Mouse (Mus musculus): ENCODE data around the gene Chl1. TPM values are rescaled to one million over a fixed set of nuclear protein-coding genes. Genes with fewer than 3 reads are reported as not detected.

Chl1 gene
- 0.77 and 0.92 TPM in 2 replicates for polyA plus RNA-seq (2014; fragmentation: Nextera tagmentation; extraction: Ambion mirVana)

DNA sequence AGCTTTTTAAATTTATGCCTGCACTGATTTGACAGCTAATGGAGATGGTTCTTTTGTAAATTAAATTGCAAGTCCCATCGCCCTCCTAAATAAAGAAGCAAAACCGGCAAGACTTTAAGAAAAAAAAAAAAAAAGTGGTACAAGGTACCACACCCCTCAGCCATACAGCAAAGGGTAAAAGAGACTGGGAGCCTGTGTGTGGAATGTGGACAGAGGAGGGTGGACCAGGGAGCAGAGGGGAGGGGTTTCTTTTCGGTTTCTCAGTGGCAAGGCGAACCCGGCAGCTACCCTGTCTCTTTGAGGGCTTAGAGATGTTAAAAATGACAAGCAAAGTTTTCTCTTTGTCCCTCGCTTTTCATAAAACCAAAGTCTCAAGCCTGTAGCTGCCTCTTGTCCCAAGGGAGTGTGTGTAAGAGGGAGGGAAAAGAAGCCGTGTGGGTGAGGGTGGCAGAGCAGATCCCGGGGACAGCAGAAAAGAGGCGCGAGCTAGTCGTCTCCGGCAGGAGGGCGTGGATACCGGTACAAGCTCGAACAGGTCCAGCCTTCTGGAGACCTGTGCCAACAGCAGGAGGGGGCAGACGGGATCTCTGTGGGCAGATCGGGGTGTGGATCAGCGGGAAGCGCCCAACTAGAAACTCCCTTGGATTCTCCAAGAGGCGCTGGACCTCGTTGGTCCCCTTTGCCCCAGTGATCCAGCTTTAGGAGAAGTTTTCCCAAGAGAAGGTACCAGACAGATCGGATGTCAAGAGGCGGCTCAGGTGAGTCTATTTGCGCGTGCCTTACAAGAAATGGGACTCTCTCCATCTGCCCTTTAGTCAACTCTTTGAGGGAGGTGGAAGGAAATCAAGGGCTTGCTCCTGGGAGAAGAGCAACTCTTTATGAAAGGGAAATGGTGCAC is at the start of gene Chl1:
Gene Chl1 (plus strand): TSS at position 195 of the 898 bp plus-strand sequence.
- H3K27me3 ChIP-seq (ENCODE audit: control insufficient read depth, insufficient read depth, low read length): peaks cover 33% of the 10 kb centered on the region
- DNase-seq (ENCODE audit: low spot score) (peak; percentile 36), ATAC-seq (ENCODE audit: insufficient number of reproducible peaks, low FRiP score, low TSS enrichment, low read depth) (peak; percentile 64; the same call in 1 of the 2 replicates)
- H3K4me2 ChIP-seq (ENCODE audit: low read depth, severe bottlenecking): peak within 1 kb of the TSS; percentile 67
- peak within 1 kb of the TSS; percentile 20 for H3K4me3 ChIP-seq (ENCODE audit: low read depth, low read length)
- H3K27ac ChIP-seq (replicated peaks; ENCODE audit: low read depth, low read length): no peak within 1 kb of the TSS
- no peak within 1 kb of the TSS for H3K9ac ChIP-seq (ENCODE audit: low read length)
- H3K36me3 ChIP-seq (ENCODE audit: control insufficient read depth, insufficient read depth, low read length): no peaks in the 10 kb centered on the region
- WGBS: 2% methylated on average over 25 of the region's 25 CpGs
- H3K4me1 ChIP-seq (ENCODE audit: control insufficient read depth, insufficient read depth, low read length): peaks cover 10% of the 10 kb centered on the region
- no peaks in the 10 kb centered on the region for H3K9me3 ChIP-seq (ENCODE audit: control insufficient read depth, low read length)

DNA sequence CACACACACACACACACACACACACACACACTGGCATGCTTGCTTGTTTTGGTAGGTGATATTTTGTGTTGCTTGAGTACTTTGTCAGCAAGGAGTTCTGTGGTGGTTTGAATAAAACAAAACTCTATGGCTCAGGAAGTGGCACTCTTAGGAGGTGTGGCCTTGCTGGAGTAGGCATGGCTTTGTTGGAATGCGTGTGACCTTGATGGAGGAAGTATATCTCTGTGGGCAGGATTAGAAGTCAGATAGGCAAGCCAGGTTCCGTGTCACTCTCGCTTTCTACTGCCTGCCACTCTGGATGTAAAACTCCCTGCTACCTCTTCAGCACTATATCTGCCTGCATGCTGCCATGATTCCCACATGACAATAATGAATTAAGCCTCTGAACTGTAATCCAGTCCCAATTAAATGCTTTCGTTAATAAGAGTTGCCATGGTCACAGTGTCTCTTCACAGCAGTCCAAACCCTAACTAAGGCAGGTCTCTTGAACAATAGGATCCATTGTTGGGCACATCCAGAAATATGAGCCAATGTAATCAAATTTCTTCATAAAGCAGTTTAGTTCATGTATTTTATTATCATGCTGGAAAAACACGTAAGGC is 44.8 kb upstream of the Chl1 start:
- DNase-seq (ENCODE audit: low spot score) (no peak), ATAC-seq (ENCODE audit: insufficient number of reproducible peaks, low FRiP score, low TSS enrichment, low read depth) (no peak)
- H3K4me2 ChIP-seq (ENCODE audit: low read depth, severe bottlenecking): no peak overlapping the region
- no peaks in the 10 kb centered on the region for H3K36me3 ChIP-seq (ENCODE audit: control insufficient read depth, insufficient read depth, low read length)
- WGBS: 88% methylated on average over 5 of the region's 5 CpGs
- no peak overlapping the region for H3K27ac ChIP-seq (replicated peaks; ENCODE audit: low read depth, low read length)
- H3K9ac ChIP-seq (ENCODE audit: low read length): no peak overlapping the region
- H3K4me1 ChIP-seq (ENCODE audit: control insufficient read depth, insufficient read depth, low read length): no peaks in the 10 kb centered on the region
- H3K4me3 ChIP-seq (ENCODE audit: low read depth, low read length): no peak overlapping the region
- no peaks in the 10 kb centered on the region for H3K9me3 ChIP-seq (ENCODE audit: control insufficient read depth, low read length)
- H3K27me3 ChIP-seq (ENCODE audit: control insufficient read depth, insufficient read depth, low read length): no peaks in the 10 kb centered on the region

DNA sequence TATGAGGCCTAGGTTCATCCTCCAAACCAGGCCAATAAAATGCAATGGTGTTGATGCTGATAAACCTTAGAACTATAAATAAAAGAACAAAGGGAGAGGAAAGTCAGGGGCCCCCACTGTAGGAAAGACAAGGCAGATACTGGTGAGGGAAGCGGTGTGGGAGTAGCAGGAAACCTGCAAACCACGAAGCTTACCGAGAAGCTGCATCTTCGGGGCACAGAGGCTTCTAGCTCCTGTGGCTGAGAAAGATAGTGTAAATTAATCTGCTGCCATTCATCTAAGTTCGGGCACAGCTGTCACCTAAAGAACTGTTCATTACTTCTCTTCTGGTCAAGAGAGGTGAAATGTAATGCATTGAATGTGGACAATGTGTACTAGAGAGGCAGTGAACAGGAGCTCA is 37.1 kb upstream of the Chl1 start:
- Histone ChIP-seq H3K4me2 (ENCODE audit: low read depth, severe bottlenecking) (no peak overlapping the region), H3K4me1 (ENCODE audit: control insufficient read depth, insufficient read depth, low read length) (no peaks in the 10 kb centered on the region), H3K27ac (replicated peaks; ENCODE audit: low read depth, low read length) (no peak overlapping the region), H3K9ac (ENCODE audit: low read length) (no peak overlapping the region), H3K27me3 (ENCODE audit: control insufficient read depth, insufficient read depth, low read length) (no peaks in the 10 kb centered on the region), H3K36me3 (ENCODE audit: control insufficient read depth, insufficient read depth, low read length) (no peaks in the 10 kb centered on the region), H3K9me3 (ENCODE audit: control insufficient read depth, low read length) (no peaks in the 10 kb centered on the region), H3K4me3 (ENCODE audit: low read depth, low read length) (no peak overlapping the region)
- DNase-seq (ENCODE audit: low spot score): no peak
- ATAC-seq (ENCODE audit: insufficient number of reproducible peaks, low FRiP score, low TSS enrichment, low read depth): no peak
- WGBS: 71% methylated on average over 5 of the region's 5 CpGs

DNA sequence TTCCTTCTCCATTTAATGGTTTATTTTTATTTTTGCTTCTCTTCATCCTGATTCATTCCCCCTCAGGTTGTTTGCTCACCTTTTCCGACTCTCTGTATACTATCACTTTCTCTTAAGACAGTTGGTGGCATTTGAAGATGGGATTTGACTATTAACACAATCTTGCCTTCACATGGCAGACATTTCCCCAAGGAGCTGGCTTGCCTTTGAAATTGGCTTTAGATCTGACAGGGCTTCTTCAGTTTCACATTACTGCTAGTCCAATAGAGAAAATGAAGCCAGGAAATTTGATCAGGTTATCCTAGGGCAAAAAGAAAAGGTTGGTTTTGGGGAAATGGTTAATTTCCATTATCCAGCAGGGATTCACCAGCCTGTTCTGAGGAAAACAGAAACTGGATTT is 23.2 kb upstream of the Chl1 start:
- WGBS: 91% methylated on average over 1 of the region's 1 CpGs
- H3K27ac ChIP-seq (replicated peaks; ENCODE audit: low read depth, low read length): no peak overlapping the region

DNA sequence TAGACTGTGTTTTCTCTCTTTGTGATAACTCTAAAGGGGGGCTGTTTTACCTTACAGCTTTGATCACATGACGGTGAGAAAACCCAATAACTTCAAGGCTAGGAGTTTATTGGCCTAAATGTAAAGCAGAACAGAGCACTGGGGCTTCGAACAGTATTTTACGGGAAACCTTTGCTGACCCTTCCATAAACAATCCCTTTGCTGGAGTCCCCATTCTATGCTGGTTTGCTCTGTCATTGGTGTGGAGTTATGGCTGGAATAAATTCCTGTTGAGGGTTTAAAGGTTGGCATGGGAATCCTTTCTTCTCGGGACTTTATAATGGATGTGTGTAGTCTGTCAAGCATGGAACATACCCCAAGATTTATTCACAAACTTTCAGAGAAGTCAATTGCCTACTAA is 12.0 kb upstream of the Chl1 start:
- no peak; the same call in 1 of the 2 replicates for ATAC-seq (ENCODE audit: insufficient number of reproducible peaks, low FRiP score, low TSS enrichment, low read depth)
- no peaks in the 10 kb centered on the region for H3K4me1 ChIP-seq (ENCODE audit: control insufficient read depth, insufficient read depth, low read length)
- DNase-seq (ENCODE audit: low spot score): peak; percentile 27
- H3K4me3 ChIP-seq (ENCODE audit: low read depth, low read length): no peak overlapping the region
- 9% methylated on average over 4 of the region's 4 CpGs for WGBS
- no peak overlapping the region for H3K9ac ChIP-seq (ENCODE audit: low read length)
- no peak overlapping the region for H3K4me2 ChIP-seq (ENCODE audit: low read depth, severe bottlenecking)
- no peaks in the 10 kb centered on the region for H3K9me3 ChIP-seq (ENCODE audit: control insufficient read depth, low read length)
- no peaks in the 10 kb centered on the region for H3K27me3 ChIP-seq (ENCODE audit: control insufficient read depth, insufficient read depth, low read length)
- no peak overlapping the region for H3K27ac ChIP-seq (replicated peaks; ENCODE audit: low read depth, low read length)
- H3K36me3 ChIP-seq (ENCODE audit: control insufficient read depth, insufficient read depth, low read length): no peaks in the 10 kb centered on the region

More for the DNA sequence above, 23.2 kb upstream of the Chl1 start:
- DNase-seq (ENCODE audit: low spot score): no peak
- H3K4me2 ChIP-seq (ENCODE audit: low read depth, severe bottlenecking): no peak overlapping the region
- no peaks in the 10 kb centered on the region for H3K27me3 ChIP-seq (ENCODE audit: control insufficient read depth, insufficient read depth, low read length)
- no peaks in the 10 kb centered on the region for H3K9me3 ChIP-seq (ENCODE audit: control insufficient read depth, low read length)
- no peak overlapping the region for H3K9ac ChIP-seq (ENCODE audit: low read length)
- no peak overlapping the region for H3K4me3 ChIP-seq (ENCODE audit: low read depth, low read length)
- no peaks in the 10 kb centered on the region for H3K4me1 ChIP-seq (ENCODE audit: control insufficient read depth, insufficient read depth, low read length)
- H3K36me3 ChIP-seq (ENCODE audit: control insufficient read depth, insufficient read depth, low read length): no peaks in the 10 kb centered on the region
- no peak for ATAC-seq (ENCODE audit: insufficient number of reproducible peaks, low FRiP score, low TSS enrichment, low read depth)

DNA sequence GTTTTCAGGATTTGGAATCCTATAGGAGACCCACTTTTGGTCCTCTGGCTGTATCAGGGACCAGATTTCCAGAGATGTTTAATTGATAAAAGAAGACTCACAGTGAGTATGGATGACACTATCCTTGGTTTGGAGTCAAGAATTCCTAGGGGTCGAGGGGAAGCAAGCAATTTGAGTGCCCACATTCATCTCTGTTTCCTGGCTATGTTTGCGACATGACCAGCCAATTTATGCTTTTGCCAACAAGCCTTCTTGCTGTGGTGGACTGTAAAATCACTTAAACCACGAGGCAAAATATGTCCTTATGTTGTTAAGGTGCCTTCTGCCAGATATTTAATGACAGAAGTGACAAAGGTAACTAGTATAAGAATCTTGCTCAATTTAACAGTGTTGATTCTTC is 6.3 kb upstream of the Chl1 start:
- 63% methylated on average over 3 of the region's 3 CpGs for WGBS
- DNase-seq (ENCODE audit: low spot score) (no peak), ATAC-seq (ENCODE audit: insufficient number of reproducible peaks, low FRiP score, low TSS enrichment, low read depth) (no peak)
- Histone ChIP-seq H3K27ac (replicated peaks; ENCODE audit: low read depth, low read length) (no peak overlapping the region), H3K36me3 (ENCODE audit: control insufficient read depth, insufficient read depth, low read length) (no peaks in the 10 kb centered on the region), H3K9me3 (ENCODE audit: control insufficient read depth, low read length) (no peaks in the 10 kb centered on the region), H3K9ac (ENCODE audit: low read length) (no peak overlapping the region), H3K4me3 (ENCODE audit: low read depth, low read length) (no peak overlapping the region), H3K27me3 (ENCODE audit: control insufficient read depth, insufficient read depth, low read length) (no peaks in the 10 kb centered on the region), H3K4me1 (ENCODE audit: control insufficient read depth, insufficient read depth, low read length) (no peaks in the 10 kb centered on the region), H3K4me2 (ENCODE audit: low read depth, severe bottlenecking) (no peak overlapping the region)

DNA sequence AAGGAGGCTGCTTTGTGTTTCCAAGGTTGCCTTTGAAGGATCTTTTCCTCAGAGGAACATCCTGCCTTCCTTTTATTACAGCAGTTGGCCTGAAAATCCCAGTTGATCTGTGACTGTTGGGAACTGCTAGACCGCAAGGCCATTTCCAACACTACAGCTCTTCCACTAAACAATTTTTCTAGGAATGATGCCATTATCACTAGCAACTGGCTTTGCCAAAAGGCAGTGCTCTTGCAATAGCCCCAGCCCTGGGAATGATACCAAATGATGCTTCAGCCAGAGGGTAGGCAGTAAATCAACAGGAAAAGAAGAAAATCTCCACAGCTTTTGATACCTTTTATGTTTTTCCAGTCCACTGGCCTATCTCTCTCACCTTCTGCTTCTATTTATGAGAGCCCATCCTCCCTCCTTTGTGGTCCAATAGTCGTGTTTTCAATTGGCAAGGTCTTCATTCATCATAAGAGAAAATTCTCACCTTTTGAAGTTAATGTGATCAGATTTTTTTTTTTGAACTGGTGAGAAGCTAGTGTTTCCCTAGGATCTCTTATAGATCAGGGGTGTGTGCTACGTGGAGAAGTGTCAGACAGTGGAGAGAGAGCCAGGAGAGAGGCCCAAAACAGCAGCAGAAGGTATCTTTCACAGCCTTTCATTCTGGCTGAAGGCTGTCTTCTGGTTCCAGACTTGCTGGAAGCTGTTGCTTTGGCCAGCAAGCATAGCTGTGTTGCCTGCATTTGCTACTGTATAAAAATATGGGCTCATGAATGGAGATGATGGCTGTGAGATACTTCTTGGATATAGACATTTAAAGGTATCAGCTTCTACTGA is 2.4 kb upstream of the Chl1 start:
- Histone ChIP-seq H3K27me3 (ENCODE audit: control insufficient read depth, insufficient read depth, low read length) (peaks cover 30% of the 10 kb centered on the region), H3K9me3 (ENCODE audit: control insufficient read depth, low read length) (no peaks in the 10 kb centered on the region), H3K4me1 (ENCODE audit: control insufficient read depth, insufficient read depth, low read length) (peaks cover 10% of the 10 kb centered on the region), H3K27ac (replicated peaks; ENCODE audit: low read depth, low read length) (no peak overlapping the region), H3K9ac (ENCODE audit: low read length) (no peak overlapping the region), H3K4me3 (ENCODE audit: low read depth, low read length) (no peak overlapping the region), H3K36me3 (ENCODE audit: control insufficient read depth, insufficient read depth, low read length) (no peaks in the 10 kb centered on the region), H3K4me2 (ENCODE audit: low read depth, severe bottlenecking) (no peak overlapping the region)
- ATAC-seq (ENCODE audit: insufficient number of reproducible peaks, low FRiP score, low TSS enrichment, low read depth): no peak
- DNase-seq (ENCODE audit: low spot score): no peak
- 63% methylated on average over 3 of the region's 3 CpGs for WGBS

DNA sequence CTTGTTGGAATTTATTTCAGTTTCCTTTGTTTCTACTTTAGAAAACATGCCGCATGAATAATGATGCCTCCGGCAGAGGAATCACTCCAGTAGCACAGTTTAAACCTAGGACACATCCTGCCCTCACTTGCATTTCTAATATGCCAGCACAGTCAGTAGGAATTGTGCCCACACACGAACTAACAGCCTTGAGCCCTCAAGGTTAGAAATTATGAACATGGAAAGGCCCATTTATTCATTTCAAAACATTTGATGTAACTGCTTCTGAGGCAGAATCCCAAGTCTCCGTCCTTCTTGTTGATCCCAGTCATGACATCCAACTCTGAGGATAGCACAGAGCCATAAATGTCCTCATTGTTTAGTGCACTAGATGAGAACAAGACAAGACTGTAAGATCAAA is 790 bp upstream of the Chl1 start:
- Histone ChIP-seq H3K27me3 (ENCODE audit: control insufficient read depth, insufficient read depth, low read length) (peaks cover 33% of the 10 kb centered on the region), H3K9ac (ENCODE audit: low read length) (no peak overlapping the region), H3K4me2 (ENCODE audit: low read depth, severe bottlenecking) (no peak overlapping the region), H3K27ac (replicated peaks; ENCODE audit: low read depth, low read length) (no peak overlapping the region), H3K9me3 (ENCODE audit: control insufficient read depth, low read length) (no peaks in the 10 kb centered on the region), H3K36me3 (ENCODE audit: control insufficient read depth, insufficient read depth, low read length) (no peaks in the 10 kb centered on the region), H3K4me3 (ENCODE audit: low read depth, low read length) (no peak overlapping the region), H3K4me1 (ENCODE audit: control insufficient read depth, insufficient read depth, low read length) (peaks cover 10% of the 10 kb centered on the region)
- 71% methylated on average over 4 of the region's 4 CpGs for WGBS
- DNase-seq (ENCODE audit: low spot score) (no peak), ATAC-seq (ENCODE audit: insufficient number of reproducible peaks, low FRiP score, low TSS enrichment, low read depth) (no peak)
